Comparison of ENCODE assay signal across 8 mouse cellular contexts in genomic region chr10:80659213-80659612, GRCm38 (mm10). TPM values are rescaled to one million over a fixed set of nuclear protein-coding genes. Genes with fewer than 3 reads are reported as not detected.
DNase-seq lines count a peak whose midpoint lies in the region; ATAC-seq and TF ChIP-seq lines count a peak whose summit lies in the region.

No protein-coding gene starts in this region.

- WGBS in lung, embryonic 15.5 days, result 13% methylated on average over 10 of the region's 10 CpGs

- peak overlapping the region; percentile 44 for H3K4me2 ChIP-seq in lung, embryonic 15.5 days

- H3K27ac ChIP-seq in layer of hippocampus, adult 2 months, result peak overlapping the region; percentile 56
- H3K27ac ChIP-seq in lung, embryonic 15.5 days, result peak overlapping the region; percentile 11; the same call in 1 of the 2 replicates

- DNase-seq in cerebellum, adult 11 months, result peak; percentile 68
- DNase-seq in c-Kit-negative CD71-positive TER-119-positive erythroid progenitor cells, embryonic 14.5 days (ENCODE audit: low read depth, low spot score), result peak; percentile 71
- peak; percentile 87 for DNase-seq in heart, postnatal 4 days
- peak; percentile 58 to 81 for DNase-seq in layer of hippocampus, adult 2 months (ENCODE audit: low spot score in 2 of 2)
- DNase-seq in right cerebral cortex, postnatal 10 days (ENCODE audit: low spot score in 2 of 2), result peak; percentile 80 to 86

- peak; percentile 93 for TF ChIP-seq CTCF in layer of hippocampus, adult 2 months (conservative IDR thresholded peaks at IDR 0.05)

- H3K9me3 ChIP-seq in lung, embryonic 15.5 days, result no peaks in the 10 kb centered on the region

- no peak overlapping the region for H3K9ac ChIP-seq in lung, embryonic 15.5 days

- ATAC-seq in cerebellum, adult (ENCODE audit: insufficient number of reproducible peaks, low FRiP score, low TSS enrichment), result no peak
- peak; percentile 52 for ATAC-seq in erythroid progenitor cell, adult 5-6 weeks (replicated peaks; ENCODE audit: low FRiP score, poor library complexity, severe bottlenecking)
- no peak for ATAC-seq in lung, embryonic 15.5 days (ENCODE audit: borderline replicate concordance, extremely low read depth, low FRiP score, low TSS enrichment)

- H3K27me3 ChIP-seq in lung, embryonic 15.5 days, result no peaks in the 10 kb centered on the region

- H3K4me3 ChIP-seq in layer of hippocampus, adult 2 months, result peak overlapping the region; percentile 49
- peak overlapping the region; percentile 25 for H3K4me3 ChIP-seq in lung, embryonic 15.5 days

- H3K4me1 ChIP-seq in lung, embryonic 15.5 days, result peaks cover 44% of the 10 kb centered on the region

- H3K36me3 ChIP-seq in lung, embryonic 15.5 days, result no peaks in the 10 kb centered on the region

RNA-seq across cellular contexts. Expression of gene Btbd2, which starts 2.3 kb away (rescaled TPM):
- total RNA-seq in erythroid progenitor cell, adult 5-6 weeks (2015; ENCODE audit: low replicate concordance), result 2.9 and 3.8 TPM in 2 replicates
- 9.2 and 25.3 TPM in 2 replicates for total RNA-seq in erythroid progenitor cell, adult 5-6 weeks (2017; ENCODE audit: low replicate concordance)
- 10 to 100 TPM; 42.2 to 42.4 TPM for total RNA-seq in heart, postnatal 4 days (2021)
- 100 to 1,000 TPM; 102 to 105 TPM for total RNA-seq in layer of hippocampus, adult 2 months (2021)
- 83.0 and 85.2 TPM in 2 replicates for polyA plus RNA-seq in lung, embryonic 15.5 days (2015; fragmentation: Nextera tagmentation; extraction: Ambion mirVana)

RNA-seq across cellular contexts. Expression of gene Mknk2, which starts 18.7 kb away (rescaled TPM):
- 78.2 and 83.0 TPM in 2 replicates for total RNA-seq in erythroid progenitor cell, adult 5-6 weeks (2015; ENCODE audit: low replicate concordance)
- total RNA-seq in erythroid progenitor cell, adult 5-6 weeks (2017; ENCODE audit: low replicate concordance), result 49.4 and 67.6 TPM in 2 replicates
- 100 to 1,000 TPM; 105 TPM for total RNA-seq in heart, postnatal 4 days (2021)
- total RNA-seq in layer of hippocampus, adult 2 months (2021), result 10 to 100 TPM; 45.3 to 46.9 TPM
- polyA plus RNA-seq in lung, embryonic 15.5 days (2015; fragmentation: Nextera tagmentation; extraction: Ambion mirVana), result 99.8 and 104 TPM in 2 replicates

RNA-seq across cellular contexts. Expression of gene Csnk1g2, which starts 36.6 kb away (rescaled TPM):
- 31.4 and 58.0 TPM in 2 replicates for total RNA-seq in erythroid progenitor cell, adult 5-6 weeks (2015; ENCODE audit: low replicate concordance)
- total RNA-seq in erythroid progenitor cell, adult 5-6 weeks (2017; ENCODE audit: low replicate concordance), result 50.1 and 62.4 TPM in 2 replicates
- total RNA-seq in heart, postnatal 4 days (2021), result 100 to 1,000 TPM; 142 to 162 TPM
- 100 to 1,000 TPM; 221 to 228 TPM for total RNA-seq in layer of hippocampus, adult 2 months (2021)
- polyA plus RNA-seq in lung, embryonic 15.5 days (2015; fragmentation: Nextera tagmentation; extraction: Ambion mirVana), result 142 and 152 TPM in 2 replicates

RNA-seq across cellular contexts. Expression of gene Mob3a, which starts 42.6 kb away (rescaled TPM):
- 19.5 and 32.3 TPM in 2 replicates for total RNA-seq in erythroid progenitor cell, adult 5-6 weeks (2015; ENCODE audit: low replicate concordance)
- total RNA-seq in erythroid progenitor cell, adult 5-6 weeks (2017; ENCODE audit: low replicate concordance), result 9.0 and 25.7 TPM in 2 replicates
- total RNA-seq in heart, postnatal 4 days (2021), result 10 to 100 TPM; 12.5 to 13.0 TPM
- 10 to 100 TPM; 10.6 to 16.5 TPM for total RNA-seq in layer of hippocampus, adult 2 months (2021)
- polyA plus RNA-seq in lung, embryonic 15.5 days (2015; fragmentation: Nextera tagmentation; extraction: Ambion mirVana), result 44.5 and 44.7 TPM in 2 replicates

RNA-seq across cellular contexts. Expression of gene Izumo4, which starts 42.8 kb away (rescaled TPM):
- 21.4 and 36.4 TPM in 2 replicates for total RNA-seq in erythroid progenitor cell, adult 5-6 weeks (2015; ENCODE audit: low replicate concordance)
- 3.3 and 3.8 TPM in 2 replicates for total RNA-seq in erythroid progenitor cell, adult 5-6 weeks (2017; ENCODE audit: low replicate concordance)
- total RNA-seq in heart, postnatal 4 days (2021), result 1 to 10 TPM; 3.2 to 4.6 TPM
- 10 to 100 TPM; 65.0 to 69.0 TPM for total RNA-seq in layer of hippocampus, adult 2 months (2021)
- 19.8 and 23.0 TPM in 2 replicates for polyA plus RNA-seq in lung, embryonic 15.5 days (2015; fragmentation: Nextera tagmentation; extraction: Ambion mirVana)
